Mouse (Mus musculus): ENCODE measurements around the gene Gp6.

- TF ChIP-seq GATA1 (IDR thresholded peaks at IDR 0.05; ENCODE audit: borderline replicate concordance, low read length): no peak
- TF ChIP-seq FLI1 (IDR thresholded peaks at IDR 0.05; ENCODE audit: low read length): no peak
Observed at GRCm38 (mm10) chr7:4440549-4440948, 43.0 kb upstream of the Gp6 start.

Measured in megakaryocyte, embryonic 14.5 days (primary cell).